Mouse (Mus musculus): ENCODE results near the gene Clcn6. TPM values are rescaled to one million over a fixed set of nuclear protein-coding genes. Genes with fewer than 3 reads are reported as not detected.
A peak's percentile ranks its signal among the peaks of the same experiment; 100 is the strongest.

Gene Clcn6
- polyA plus RNA-seq, 1 experiment from 2014 or later, result 29.9 TPM

GRCm38 (mm10) chr4:147962781-147963180 lies 75.8 kb downstream of the Clcn6 start:
- no peak overlapping the region for H3K27ac ChIP-seq (ENCODE audit: low read depth, low read length)
- H3K9ac ChIP-seq (ENCODE audit: low read depth, low read length), result no peak overlapping the region
- WGBS, result 53% methylated on average over 6 of the region's 6 CpGs
- no peaks in the 10 kb centered on the region for H3K27me3 ChIP-seq (replicated peaks; ENCODE audit: control insufficient read depth, insufficient read depth, low read length)
- no peaks in the 10 kb centered on the region for H3K36me3 ChIP-seq (ENCODE audit: control insufficient read depth, insufficient read depth, low read length)
- no peak overlapping the region for H3K4me3 ChIP-seq (ENCODE audit: low read length)
- no peaks in the 10 kb centered on the region for H3K9me3 ChIP-seq (ENCODE audit: control insufficient read depth, low read length)
- no peaks in the 10 kb centered on the region for H3K4me1 ChIP-seq (ENCODE audit: control insufficient read depth, insufficient read depth, low read depth, low read length)
- H3K4me2 ChIP-seq (ENCODE audit: low read length), result no peak overlapping the region
- no peak for ATAC-seq

DNA sequence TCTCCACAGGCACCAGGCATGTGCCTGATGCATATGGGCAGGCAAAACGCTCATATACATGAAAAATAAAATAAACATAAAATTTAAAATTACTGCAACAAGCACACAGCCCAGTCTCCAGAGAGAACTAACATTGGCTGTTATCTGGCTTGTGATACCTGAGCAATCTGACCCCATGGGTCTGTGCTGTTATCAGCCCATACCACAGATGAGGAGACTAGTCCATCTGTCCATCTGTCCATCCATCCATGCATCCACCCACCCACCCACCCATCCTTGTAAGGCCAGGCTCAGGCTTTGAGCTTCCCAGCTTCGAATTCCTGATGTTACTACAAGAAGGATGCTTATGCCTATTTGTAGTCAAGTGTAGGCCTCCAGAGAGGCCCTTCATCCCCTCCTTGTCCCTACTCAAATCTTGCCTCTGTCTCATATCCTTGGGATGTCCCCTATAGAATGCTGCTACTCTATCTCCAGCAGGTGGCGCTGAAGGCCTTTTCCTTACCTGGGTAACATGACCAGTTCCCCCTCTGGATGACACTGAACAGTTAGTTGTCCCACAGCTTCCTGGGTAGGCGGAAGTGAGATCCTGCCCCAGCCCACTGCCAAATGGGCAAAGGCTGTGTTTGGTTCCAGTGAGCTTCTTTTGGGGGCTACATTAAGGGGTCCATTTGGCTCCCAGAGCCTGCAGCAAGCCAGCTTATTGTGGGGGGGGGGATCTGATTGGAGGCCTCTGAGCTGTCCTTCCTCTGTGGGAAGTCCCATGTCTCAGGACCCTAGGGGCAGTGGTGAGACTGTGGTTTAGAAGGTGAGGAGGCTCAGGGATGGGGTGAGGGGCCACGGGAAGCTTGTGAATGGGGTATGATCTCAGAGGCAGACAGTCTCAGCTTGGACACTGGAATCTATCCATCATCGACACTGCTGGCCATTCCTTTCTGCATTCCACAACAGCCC lies 78.5 kb downstream of the Clcn6 start:
- Histone ChIP-seq H3K4me1 (ENCODE audit: control insufficient read depth, insufficient read depth, low read depth, low read length) (no peaks in the 10 kb centered on the region), H3K36me3 (ENCODE audit: control insufficient read depth, insufficient read depth, low read length) (no peaks in the 10 kb centered on the region), H3K9ac (ENCODE audit: low read depth, low read length) (no peak overlapping the region), H3K4me3 (ENCODE audit: low read length) (no peak overlapping the region), H3K4me2 (ENCODE audit: low read length) (no peak overlapping the region), H3K9me3 (ENCODE audit: control insufficient read depth, low read length) (no peaks in the 10 kb centered on the region), H3K27ac (ENCODE audit: low read depth, low read length) (no peak overlapping the region), H3K27me3 (replicated peaks; ENCODE audit: control insufficient read depth, insufficient read depth, low read length) (no peaks in the 10 kb centered on the region)
- ATAC-seq, result peak; percentile 81; the same call in 1 of the 2 replicates
- 48% methylated on average over 6 of the region's 6 CpGs for WGBS

DNA sequence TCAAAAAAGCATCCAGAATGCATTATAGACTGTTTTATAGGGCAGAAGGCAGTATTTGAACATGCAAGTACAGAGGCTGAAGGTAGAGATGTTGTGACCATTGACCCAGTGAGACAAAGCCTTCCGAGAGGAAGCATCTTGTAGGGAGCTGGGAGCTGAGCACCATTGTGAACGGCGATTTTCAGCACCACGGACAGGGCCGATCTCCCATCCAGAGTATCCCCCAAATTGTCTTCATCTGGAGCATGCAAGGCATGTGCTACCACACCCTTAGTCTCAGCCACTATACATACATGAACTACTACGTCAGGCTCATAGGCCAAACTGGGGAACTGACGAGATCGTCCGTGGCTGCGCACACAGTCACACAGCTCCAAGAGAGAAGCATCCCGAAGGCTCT lies 81.5 kb downstream of the Clcn6 start:
- Histone ChIP-seq H3K4me2 (ENCODE audit: low read length) (no peak overlapping the region), H3K4me1 (ENCODE audit: control insufficient read depth, insufficient read depth, low read depth, low read length) (no peaks in the 10 kb centered on the region), H3K9ac (ENCODE audit: low read depth, low read length) (no peak overlapping the region), H3K27ac (ENCODE audit: low read depth, low read length) (no peak overlapping the region), H3K9me3 (ENCODE audit: control insufficient read depth, low read length) (no peaks in the 10 kb centered on the region), H3K36me3 (ENCODE audit: control insufficient read depth, insufficient read depth, low read length) (no peaks in the 10 kb centered on the region), H3K4me3 (ENCODE audit: low read length) (no peak overlapping the region), H3K27me3 (replicated peaks; ENCODE audit: control insufficient read depth, insufficient read depth, low read length) (no peaks in the 10 kb centered on the region)
- 42% methylated on average over 11 of the region's 11 CpGs for WGBS
- ATAC-seq, result no peak

Other genes with a start within 250 kb of the Clcn6 start
- gene Zfp984, start 229.0 kb downstream of the Clcn6 start, polyA plus RNA-seq (2015; fragmentation: Nextera tagmentation; extraction: Ambion mirVana), result 4.0 and 4.1 TPM in 2 replicates
- 6.2 and 7.8 TPM in 2 replicates for gene Zfp933, start 190.5 kb downstream of the Clcn6 start, polyA plus RNA-seq (2015; fragmentation: Nextera tagmentation; extraction: Ambion mirVana)
- 37.6 and 38.7 TPM in 2 replicates for gene Miip, start 170.0 kb downstream of the Clcn6 start, polyA plus RNA-seq (2015; fragmentation: Nextera tagmentation; extraction: Ambion mirVana)
- gene Fv1, start 169.8 kb downstream of the Clcn6 start, polyA plus RNA-seq (2015; fragmentation: Nextera tagmentation; extraction: Ambion mirVana), result 8.4 and 11.5 TPM in 2 replicates
- 107 and 115 TPM in 2 replicates for gene Mfn2, start 134.1 kb downstream of the Clcn6 start, polyA plus RNA-seq (2015; fragmentation: Nextera tagmentation; extraction: Ambion mirVana)
- 28.4 and 34.8 TPM in 2 replicates for gene Plod1, start 102.1 kb downstream of the Clcn6 start, polyA plus RNA-seq (2015; fragmentation: Nextera tagmentation; extraction: Ambion mirVana)
- 8.0 and 10.6 TPM in 2 replicates for gene 2510039O18Rik, start 97.9 kb downstream of the Clcn6 start, polyA plus RNA-seq (2015; fragmentation: Nextera tagmentation; extraction: Ambion mirVana)
- 0.20 and 0.21 TPM in 2 replicates for gene Nppb, start 53.0 kb downstream of the Clcn6 start, polyA plus RNA-seq (2015; fragmentation: Nextera tagmentation; extraction: Ambion mirVana)
- gene Nppa, start 38.1 kb downstream of the Clcn6 start, polyA plus RNA-seq (2015; fragmentation: Nextera tagmentation; extraction: Ambion mirVana), result 1.2 and 1.6 TPM in 2 replicates
- gene Mthfr, start 256 bp upstream of the Clcn6 start, polyA plus RNA-seq (2015; fragmentation: Nextera tagmentation; extraction: Ambion mirVana), result 16.5 and 18.5 TPM in 2 replicates
- gene Agtrap, start 49.2 kb upstream of the Clcn6 start, polyA plus RNA-seq (2015; fragmentation: Nextera tagmentation; extraction: Ambion mirVana), result 7.4 and 9.3 TPM in 2 replicates
- gene Mad2l2, start 91.6 kb upstream of the Clcn6 start, polyA plus RNA-seq (2015; fragmentation: Nextera tagmentation; extraction: Ambion mirVana), result 98.0 and 105 TPM in 2 replicates
- gene Draxin, start 91.9 kb upstream of the Clcn6 start, polyA plus RNA-seq (2015; fragmentation: Nextera tagmentation; extraction: Ambion mirVana), result 12.0 and 14.9 TPM in 2 replicates
- gene Fbxo6, start 113.3 kb upstream of the Clcn6 start, polyA plus RNA-seq (2015; fragmentation: Nextera tagmentation; extraction: Ambion mirVana), result 20.3 and 22.9 TPM in 2 replicates
- 104 and 114 TPM in 2 replicates for gene Fbxo44, start 121.7 kb upstream of the Clcn6 start, polyA plus RNA-seq (2015; fragmentation: Nextera tagmentation; extraction: Ambion mirVana)
- 24.9 and 31.1 TPM in 2 replicates for gene Fbxo2, start 121.8 kb upstream of the Clcn6 start, polyA plus RNA-seq (2015; fragmentation: Nextera tagmentation; extraction: Ambion mirVana)
- gene Disp3, start 249.1 kb upstream of the Clcn6 start, polyA plus RNA-seq (2015; fragmentation: Nextera tagmentation; extraction: Ambion mirVana), result 11.6 and 13.6 TPM in 2 replicates

Measured in hindbrain, embryonic 16.5 days (tissue).